Mouse (Mus musculus): ENCODE data around the gene Fam107b. TPM values are rescaled to one million over a fixed set of nuclear protein-coding genes. Genes with fewer than 3 reads are reported as not detected.

Gene Fam107b
- polyA plus RNA-seq, 1 experiment from 2014 or later: 34.4 TPM

DNA sequence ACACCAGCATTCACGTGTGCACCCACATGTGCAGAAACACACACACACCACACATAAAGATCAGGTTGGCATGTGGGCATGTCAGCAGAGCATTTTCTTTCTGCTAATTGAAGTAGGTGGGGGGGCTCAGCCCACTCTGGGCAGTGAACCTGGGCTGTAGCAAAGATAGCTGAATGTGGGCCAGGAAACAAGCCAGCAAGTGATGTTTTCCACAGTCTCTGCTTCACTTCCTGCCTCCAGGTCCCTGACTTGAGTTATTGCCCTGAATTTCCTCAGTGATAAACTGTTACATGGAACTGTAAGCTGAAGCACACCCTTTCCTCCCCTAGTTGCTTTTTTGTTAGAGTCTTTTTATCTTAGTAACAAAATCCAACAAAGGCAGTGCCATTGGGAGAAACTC is 6.1 kb downstream of the Fam107b start:
- WGBS: 85% methylated on average over 1 of the region's 1 CpGs
- Histone ChIP-seq H3K36me3 (ENCODE audit: control insufficient read depth, insufficient read depth, low read length) (no peaks in the 10 kb centered on the region), H3K4me3 (ENCODE audit: low read depth, low read length) (no peak overlapping the region), H3K27me3 (ENCODE audit: control insufficient read depth, insufficient read depth, low read length) (no peaks in the 10 kb centered on the region), H3K27ac (ENCODE audit: low read depth, low read length) (no peak overlapping the region), H3K4me2 (ENCODE audit: low read depth, low read length) (no peak overlapping the region), H3K9me3 (ENCODE audit: control insufficient read depth, low read length) (no peaks in the 10 kb centered on the region), H3K4me1 (ENCODE audit: control insufficient read depth, insufficient read depth, low read length) (no peaks in the 10 kb centered on the region), H3K9ac (replicated peaks; ENCODE audit: low read depth, low read length) (no peak overlapping the region)
- ATAC-seq (ENCODE audit: low read depth): no peak

DNA sequence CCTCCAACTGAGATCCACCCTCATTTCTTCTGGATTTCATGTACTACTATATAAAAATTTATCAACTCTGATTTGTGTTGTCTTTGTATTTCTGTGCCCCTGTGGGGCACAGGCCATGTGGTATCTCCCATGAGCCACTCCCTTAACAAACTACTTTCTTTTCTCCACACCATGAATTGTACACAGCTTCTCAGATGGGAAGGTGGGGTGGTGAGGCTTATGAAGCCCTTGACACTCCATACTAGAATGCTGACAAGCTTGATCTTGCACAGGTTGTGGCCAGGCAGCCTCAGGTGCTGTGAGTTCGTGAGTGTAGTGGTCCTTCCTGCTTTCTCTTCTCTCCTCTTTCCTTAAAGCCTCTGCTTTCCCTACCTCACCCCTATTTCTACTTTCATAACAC is 6.9 kb downstream of the Fam107b start:
- Histone ChIP-seq H3K27me3 (ENCODE audit: control insufficient read depth, insufficient read depth, low read length) (no peaks in the 10 kb centered on the region), H3K9ac (replicated peaks; ENCODE audit: low read depth, low read length) (no peak overlapping the region), H3K9me3 (ENCODE audit: control insufficient read depth, low read length) (no peaks in the 10 kb centered on the region), H3K36me3 (ENCODE audit: control insufficient read depth, insufficient read depth, low read length) (no peaks in the 10 kb centered on the region), H3K27ac (ENCODE audit: low read depth, low read length) (no peak overlapping the region), H3K4me3 (ENCODE audit: low read depth, low read length) (no peak overlapping the region), H3K4me1 (ENCODE audit: control insufficient read depth, insufficient read depth, low read length) (no peaks in the 10 kb centered on the region), H3K4me2 (ENCODE audit: low read depth, low read length) (no peak overlapping the region)
- ATAC-seq (ENCODE audit: low read depth): no peak
- WGBS: 74% methylated on average over 1 of the region's 1 CpGs

DNA sequence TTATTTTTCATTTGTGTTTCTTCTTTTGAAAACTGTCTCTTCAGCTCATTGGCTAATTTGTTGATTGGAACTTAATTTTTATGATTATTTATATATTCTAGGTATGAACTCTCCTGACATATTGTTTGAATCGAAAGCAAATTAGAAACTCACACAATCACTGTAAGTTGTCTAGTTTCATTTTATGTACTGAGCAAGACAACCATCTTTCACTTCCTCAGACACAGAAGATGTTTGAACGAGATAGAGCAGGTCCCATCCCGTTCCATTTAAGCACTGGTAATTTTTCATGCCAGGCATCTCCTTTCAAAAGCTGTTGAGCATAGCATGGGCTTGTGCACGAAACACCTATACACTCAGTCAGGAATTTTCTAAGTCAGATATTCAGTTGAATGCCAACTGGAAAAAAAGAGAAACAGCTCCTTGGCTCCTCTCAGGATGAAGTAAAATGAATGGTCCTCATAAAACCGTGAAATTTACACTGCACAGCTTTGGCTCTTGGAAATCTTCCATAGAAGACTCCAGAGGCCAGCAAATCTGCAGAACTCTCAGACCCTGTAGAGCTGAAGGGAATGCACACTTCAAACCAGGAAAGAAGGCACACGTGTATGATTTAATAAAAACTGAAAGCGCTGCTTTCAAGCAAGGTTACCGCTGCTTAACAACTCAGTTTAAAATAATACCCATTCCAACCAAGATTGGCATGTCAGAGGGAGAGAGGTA is 8.1 kb downstream of the Fam107b start:
- Histone ChIP-seq H3K4me3 (ENCODE audit: low read depth, low read length) (no peak overlapping the region), H3K4me1 (ENCODE audit: control insufficient read depth, insufficient read depth, low read length) (no peaks in the 10 kb centered on the region), H3K9me3 (ENCODE audit: control insufficient read depth, low read length) (no peaks in the 10 kb centered on the region), H3K4me2 (ENCODE audit: low read depth, low read length) (no peak overlapping the region), H3K27me3 (ENCODE audit: control insufficient read depth, insufficient read depth, low read length) (no peaks in the 10 kb centered on the region), H3K36me3 (ENCODE audit: control insufficient read depth, insufficient read depth, low read length) (no peaks in the 10 kb centered on the region), H3K27ac (ENCODE audit: low read depth, low read length) (no peak overlapping the region), H3K9ac (replicated peaks; ENCODE audit: low read depth, low read length) (no peak overlapping the region)
- no peak for ATAC-seq (ENCODE audit: low read depth)
- 74% methylated on average over 8 of the region's 8 CpGs for WGBS

DNA sequence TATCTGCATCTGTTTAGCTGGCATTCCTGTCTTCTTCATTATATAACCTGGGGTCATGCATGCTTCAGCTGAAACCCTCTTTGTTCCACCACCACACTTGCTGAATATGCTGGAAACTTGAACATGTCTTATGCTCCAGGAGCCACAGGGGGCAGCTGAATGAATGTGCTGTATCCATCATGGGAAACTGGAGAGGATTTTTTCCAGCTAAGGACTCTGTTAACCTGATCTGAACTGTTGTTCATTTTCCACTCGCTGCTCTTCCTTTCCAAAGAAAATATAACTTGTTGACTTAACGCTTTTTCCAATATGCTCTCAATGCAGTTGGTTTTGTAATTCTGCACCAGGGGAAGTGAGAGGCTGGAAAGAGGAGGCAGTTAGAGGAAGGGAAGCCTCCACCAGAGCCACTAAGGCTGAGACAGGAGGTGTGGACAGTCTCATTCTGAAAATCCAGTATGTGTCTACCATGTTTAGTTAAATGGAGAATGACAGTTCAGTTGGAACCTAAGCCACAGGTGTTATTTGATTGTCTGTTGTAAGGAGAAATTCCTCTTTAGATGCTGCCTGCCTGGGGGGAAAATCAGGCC is 9.1 kb downstream of the Fam107b start:
- Histone ChIP-seq H3K4me2 (ENCODE audit: low read depth, low read length) (no peak overlapping the region), H3K4me1 (ENCODE audit: control insufficient read depth, insufficient read depth, low read length) (no peaks in the 10 kb centered on the region), H3K4me3 (ENCODE audit: low read depth, low read length) (no peak overlapping the region), H3K27me3 (ENCODE audit: control insufficient read depth, insufficient read depth, low read length) (no peaks in the 10 kb centered on the region), H3K9me3 (ENCODE audit: control insufficient read depth, low read length) (no peaks in the 10 kb centered on the region), H3K27ac (ENCODE audit: low read depth, low read length) (no peak overlapping the region), H3K36me3 (ENCODE audit: control insufficient read depth, insufficient read depth, low read length) (no peaks in the 10 kb centered on the region), H3K9ac (replicated peaks; ENCODE audit: low read depth, low read length) (no peak overlapping the region)
- no peak for ATAC-seq (ENCODE audit: low read depth)
- 72% methylated on average over 2 of the region's 2 CpGs for WGBS

DNA sequence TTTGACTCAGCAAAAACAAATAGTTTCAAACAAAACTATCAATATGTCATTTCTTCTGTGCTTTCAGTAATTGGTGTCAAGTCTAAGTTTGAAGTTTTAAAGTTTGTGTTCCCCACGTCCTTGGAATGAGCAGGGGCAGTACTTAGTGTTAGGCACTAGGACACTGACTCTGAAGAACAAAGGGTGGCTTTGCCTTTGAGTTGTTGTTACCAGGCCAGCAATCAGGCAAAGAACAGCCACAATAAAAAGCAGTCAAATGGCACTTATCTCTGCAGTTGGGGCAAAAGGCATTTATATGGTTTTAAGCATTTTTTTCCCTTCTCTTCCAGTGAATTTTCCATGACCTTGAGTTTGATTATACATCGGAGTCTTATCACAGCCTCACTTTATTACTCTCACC is 12.5 kb downstream of the Fam107b start:
- no peak overlapping the region for H3K27ac ChIP-seq (ENCODE audit: low read depth, low read length)
- WGBS: 54% methylated on average over 2 of the region's 2 CpGs
- H3K27me3 ChIP-seq (ENCODE audit: control insufficient read depth, insufficient read depth, low read length): no peaks in the 10 kb centered on the region
- H3K9ac ChIP-seq (replicated peaks; ENCODE audit: low read depth, low read length): no peak overlapping the region
- H3K4me3 ChIP-seq (ENCODE audit: low read depth, low read length): no peak overlapping the region
- no peaks in the 10 kb centered on the region for H3K9me3 ChIP-seq (ENCODE audit: control insufficient read depth, low read length)
- H3K36me3 ChIP-seq (ENCODE audit: control insufficient read depth, insufficient read depth, low read length): no peaks in the 10 kb centered on the region
- no peak for ATAC-seq (ENCODE audit: low read depth)
- H3K4me1 ChIP-seq (ENCODE audit: control insufficient read depth, insufficient read depth, low read length): no peaks in the 10 kb centered on the region
- H3K4me2 ChIP-seq (ENCODE audit: low read depth, low read length): no peak overlapping the region

DNA sequence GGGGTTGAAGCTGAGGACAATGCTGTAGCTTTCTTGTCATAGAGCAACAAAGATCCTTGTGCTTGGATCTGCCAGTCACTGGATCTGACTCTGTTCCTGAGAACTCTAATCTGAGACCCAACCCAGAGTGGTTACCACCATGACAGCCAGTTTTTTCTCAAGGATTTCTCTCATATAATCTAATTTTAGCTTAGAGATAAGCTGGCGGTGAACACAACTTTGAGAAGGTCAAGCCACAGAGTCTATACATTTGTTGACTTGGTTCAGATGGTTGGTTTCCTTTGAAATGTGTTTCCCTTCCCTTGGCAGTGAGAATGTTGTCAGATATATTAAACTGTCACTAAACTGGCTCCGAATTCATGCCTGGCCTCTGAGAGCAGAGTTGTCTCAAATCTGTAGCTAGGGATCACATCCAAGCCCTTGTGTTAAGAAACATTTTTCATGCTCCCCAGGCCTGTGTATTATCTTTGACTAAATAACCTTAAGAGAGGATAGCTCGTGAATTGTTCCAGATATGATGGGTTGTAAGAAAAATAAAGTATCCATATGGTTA is 15.0 kb downstream of the Fam107b start:
- no peak overlapping the region for H3K4me3 ChIP-seq (ENCODE audit: low read depth, low read length)
- no peak overlapping the region for H3K9ac ChIP-seq (replicated peaks; ENCODE audit: low read depth, low read length)
- no peaks in the 10 kb centered on the region for H3K36me3 ChIP-seq (ENCODE audit: control insufficient read depth, insufficient read depth, low read length)
- no peak for ATAC-seq (ENCODE audit: low read depth)
- no peaks in the 10 kb centered on the region for H3K27me3 ChIP-seq (ENCODE audit: control insufficient read depth, insufficient read depth, low read length)
- 92% methylated on average over 3 of the region's 3 CpGs for WGBS
- no peaks in the 10 kb centered on the region for H3K9me3 ChIP-seq (ENCODE audit: control insufficient read depth, low read length)
- H3K4me1 ChIP-seq (ENCODE audit: control insufficient read depth, insufficient read depth, low read length): no peaks in the 10 kb centered on the region
- H3K4me2 ChIP-seq (ENCODE audit: low read depth, low read length): no peak overlapping the region
- no peak overlapping the region for H3K27ac ChIP-seq (ENCODE audit: low read depth, low read length)

DNA sequence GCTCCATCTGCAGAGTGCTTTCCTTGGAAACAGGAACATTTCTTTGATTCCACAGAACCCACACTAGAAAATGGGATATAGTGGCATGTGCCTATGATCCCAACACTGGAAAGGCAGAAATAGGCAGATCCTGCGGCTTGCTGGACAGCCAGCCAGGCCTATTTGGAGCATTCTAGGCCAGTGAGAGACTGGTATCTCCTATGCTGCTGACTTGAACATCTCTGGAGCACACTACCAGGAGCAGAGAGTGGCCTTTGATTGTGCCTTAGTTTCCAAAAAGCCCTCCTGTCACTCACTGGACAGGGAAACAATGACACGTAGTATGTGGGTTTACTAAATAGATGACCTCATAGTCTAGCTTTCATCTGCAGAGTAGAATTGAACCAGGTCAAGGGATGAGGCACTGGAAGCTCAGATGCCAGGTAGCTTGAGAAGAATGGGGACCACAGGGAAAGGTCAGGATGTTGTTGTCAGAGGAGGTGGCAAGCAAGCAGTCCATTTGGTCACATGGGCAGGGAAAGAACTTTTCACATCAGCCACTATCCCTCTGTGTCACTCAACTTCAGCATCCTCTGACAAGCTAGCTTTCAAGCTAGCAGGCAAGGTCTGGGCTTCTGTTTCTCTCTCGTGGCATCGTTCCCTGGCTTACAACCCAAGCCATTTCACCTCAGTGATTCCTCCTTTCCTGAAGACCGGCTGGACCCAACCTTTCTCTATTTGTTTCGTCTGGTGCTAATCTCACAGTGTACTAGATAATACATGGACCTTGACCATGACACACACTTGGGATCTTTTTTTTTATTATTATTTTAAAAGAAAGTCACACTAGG is 20.0 kb downstream of the Fam107b start:
- Histone ChIP-seq H3K27ac (ENCODE audit: low read depth, low read length) (no peak overlapping the region), H3K36me3 (ENCODE audit: control insufficient read depth, insufficient read depth, low read length) (no peaks in the 10 kb centered on the region), H3K9me3 (ENCODE audit: control insufficient read depth, low read length) (no peaks in the 10 kb centered on the region; the same call in 1 of the 2 replicates), H3K4me3 (ENCODE audit: low read depth, low read length) (no peak overlapping the region), H3K4me1 (ENCODE audit: control insufficient read depth, insufficient read depth, low read length) (no peaks in the 10 kb centered on the region), H3K4me2 (ENCODE audit: low read depth, low read length) (no peak overlapping the region), H3K9ac (replicated peaks; ENCODE audit: low read depth, low read length) (no peak overlapping the region), H3K27me3 (ENCODE audit: control insufficient read depth, insufficient read depth, low read length) (no peaks in the 10 kb centered on the region)
- ATAC-seq (ENCODE audit: low read depth): no peak
- 95% methylated on average over 6 of the region's 6 CpGs for WGBS

DNA sequence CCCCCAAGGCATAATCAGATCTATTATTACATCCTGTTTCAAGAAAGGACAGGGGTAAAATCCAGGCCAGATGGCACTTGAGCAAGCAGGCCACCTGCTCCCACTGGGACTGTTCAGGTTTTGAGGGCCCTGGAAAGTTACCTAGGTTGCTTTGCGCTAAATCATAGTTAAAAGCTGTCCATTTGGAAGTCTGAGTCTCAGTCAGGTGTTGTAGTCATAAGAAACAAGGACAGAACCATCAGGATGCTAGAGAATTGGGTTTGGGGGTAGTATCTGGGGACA is 20.6 kb downstream of the Fam107b start:
- H3K9me3 ChIP-seq (ENCODE audit: control insufficient read depth, low read length): no peaks in the 10 kb centered on the region; the same call in 1 of the 2 replicates
- ATAC-seq (ENCODE audit: low read depth): no peak
- no peak overlapping the region for H3K9ac ChIP-seq (replicated peaks; ENCODE audit: low read depth, low read length)
- no peaks in the 10 kb centered on the region for H3K27me3 ChIP-seq (ENCODE audit: control insufficient read depth, insufficient read depth, low read length)
- H3K4me2 ChIP-seq (ENCODE audit: low read depth, low read length): no peak overlapping the region
- no peak overlapping the region for H3K4me3 ChIP-seq (ENCODE audit: low read depth, low read length)
- H3K27ac ChIP-seq (ENCODE audit: low read depth, low read length): no peak overlapping the region
- H3K36me3 ChIP-seq (ENCODE audit: control insufficient read depth, insufficient read depth, low read length): no peaks in the 10 kb centered on the region
- WGBS: 88% methylated on average over 1 of the region's 1 CpGs
- no peaks in the 10 kb centered on the region for H3K4me1 ChIP-seq (ENCODE audit: control insufficient read depth, insufficient read depth, low read length)
